Mouse (Mus musculus): Measurements from ENCODE around the gene Ash1l. TPM values are rescaled to one million over a fixed set of nuclear protein-coding genes. Genes with fewer than 3 reads are reported as not detected.
A peak's percentile ranks its signal among the peaks of the same experiment; 100 is the strongest.
"Not testable (repeated sequence)": the region's sequence is repeated elsewhere in the genome, so short reads cannot be mapped to it uniquely, and the experiment has no call there.

Gene Ash1l
- total and polyA plus RNA-seq, 2 experiments from 2014 or later = 15.8 to 25.0 TPM

- Histone ChIP-seq H3K4me2 (ENCODE audit: low read depth, low read length, poor library complexity, severe bottlenecking) (no peak overlapping the region), H3K4me3 (ENCODE audit: low read depth, low read length) (no peak overlapping the region), H3K36me3 (ENCODE audit: insufficient read depth, low read length) (peaks cover 57% of the 10 kb centered on the region), H3K27me3 (ENCODE audit: insufficient read depth, low read length) (no peaks in the 10 kb centered on the region), H3K9me3 (ENCODE audit: low read length) (no peaks in the 10 kb centered on the region), H3K9ac (replicated peaks; ENCODE audit: low read length, poor library complexity, severe bottlenecking) (no peak overlapping the region), H3K27ac (ENCODE audit: low read depth, low read length) (no peak overlapping the region), H3K4me1 (ENCODE audit: insufficient read depth, low read length) (no peaks in the 10 kb centered on the region)
- ATAC-seq (ENCODE audit: low FRiP score) = no peak
- DNase-seq (ENCODE audit: low spot score) = peak; percentile 23
- whole genome bisulfite sequencing = 73% methylated on average over 3 of the region's 3 CpGs
- TF ChIP-seq CTCF (IDR thresholded peaks at IDR 0.05) = peak; percentile 70
Observed at GRCm38 (mm10) chr3:89058783-89059182, 108.4 kb downstream of the Ash1l start.

- ATAC-seq (ENCODE audit: low FRiP score) (no peak), DNase-seq (ENCODE audit: low spot score) (no peak)
- H3K36me3 ChIP-seq (ENCODE audit: insufficient read depth, low read length) = peaks cover 56% of the 10 kb centered on the region
- H3K27ac ChIP-seq (ENCODE audit: low read depth, low read length) = no peak overlapping the region
- H3K27me3 ChIP-seq (ENCODE audit: insufficient read depth, low read length) = no peaks in the 10 kb centered on the region
- 51% methylated on average over 3 of the region's 3 CpGs for WGBS
- no peaks in the 10 kb centered on the region for H3K4me1 ChIP-seq (ENCODE audit: insufficient read depth, low read length)
- no peak for TF ChIP-seq CTCF (IDR thresholded peaks at IDR 0.05)
- H3K9ac ChIP-seq (replicated peaks; ENCODE audit: low read length, poor library complexity, severe bottlenecking) = no peak overlapping the region
- H3K4me2 ChIP-seq (ENCODE audit: low read depth, low read length, poor library complexity, severe bottlenecking) = no peak overlapping the region
- no peak overlapping the region for H3K4me3 ChIP-seq (ENCODE audit: low read depth, low read length)
- H3K9me3 ChIP-seq (ENCODE audit: low read length) = no peaks in the 10 kb centered on the region
Observed at GRCm38 (mm10) chr3:89061696-89062095, 111.3 kb downstream of the Ash1l start.

GRCm38 (mm10) chr3:89067265-89067664 is 116.8 kb downstream of the Ash1l start:
- H3K27me3 ChIP-seq (ENCODE audit: insufficient read depth, low read length) = no peaks in the 10 kb centered on the region
- H3K4me2 ChIP-seq (ENCODE audit: low read depth, low read length, poor library complexity, severe bottlenecking) = no peak overlapping the region
- H3K36me3 ChIP-seq (ENCODE audit: insufficient read depth, low read length) = peaks cover 60% of the 10 kb centered on the region
- no peak for TF ChIP-seq CTCF (IDR thresholded peaks at IDR 0.05)
- H3K4me3 ChIP-seq (ENCODE audit: low read depth, low read length) = no peak overlapping the region
- no peak for DNase-seq (ENCODE audit: low spot score)
- no peak overlapping the region for H3K27ac ChIP-seq (ENCODE audit: low read depth, low read length)
- H3K4me1 ChIP-seq (ENCODE audit: insufficient read depth, low read length) = no peaks in the 10 kb centered on the region
- ATAC-seq (ENCODE audit: low FRiP score) = no peak
- no peak overlapping the region for H3K9ac ChIP-seq (replicated peaks; ENCODE audit: low read length, poor library complexity, severe bottlenecking)
- H3K9me3 ChIP-seq (ENCODE audit: low read length) = no peaks in the 10 kb centered on the region

- H3K27me3 ChIP-seq (ENCODE audit: insufficient read depth, low read length) = no peaks in the 10 kb centered on the region
- no peak for TF ChIP-seq CTCF (IDR thresholded peaks at IDR 0.05)
- H3K9ac ChIP-seq (replicated peaks; ENCODE audit: low read length, poor library complexity, severe bottlenecking) = no peak overlapping the region
- no peak for DNase-seq (ENCODE audit: low spot score)
- no peaks in the 10 kb centered on the region for H3K9me3 ChIP-seq (ENCODE audit: low read length)
- no peak overlapping the region for H3K27ac ChIP-seq (ENCODE audit: low read depth, low read length)
- no peak for ATAC-seq (ENCODE audit: low FRiP score)
- 94% methylated on average over 9 of the region's 9 CpGs for WGBS
- H3K4me3 ChIP-seq (ENCODE audit: low read depth, low read length) = no peak overlapping the region
- no peak overlapping the region for H3K4me2 ChIP-seq (ENCODE audit: low read depth, low read length, poor library complexity, severe bottlenecking)
- peaks cover 50% of the 10 kb centered on the region for H3K36me3 ChIP-seq (ENCODE audit: insufficient read depth, low read length)
- H3K4me1 ChIP-seq (ENCODE audit: insufficient read depth, low read length) = no peaks in the 10 kb centered on the region
Observed at GRCm38 (mm10) chr3:89077383-89077782, 127.0 kb downstream of the Ash1l start.

- not testable (repeated sequence) for H3K27me3 ChIP-seq (ENCODE audit: insufficient read depth, low read length); ATAC-seq (ENCODE audit: low FRiP score); H3K4me1 ChIP-seq (ENCODE audit: insufficient read depth, low read length); H3K9me3 ChIP-seq (ENCODE audit: low read length); DNase-seq (ENCODE audit: low spot score); H3K4me3 ChIP-seq (ENCODE audit: low read depth, low read length); H3K9ac ChIP-seq (replicated peaks; ENCODE audit: low read length, poor library complexity, severe bottlenecking); H3K4me2 ChIP-seq (ENCODE audit: low read depth, low read length, poor library complexity, severe bottlenecking); H3K27ac ChIP-seq (ENCODE audit: low read depth, low read length)
- H3K36me3 ChIP-seq (ENCODE audit: insufficient read depth, low read length) = peaks cover 33% of the 10 kb centered on the region
Observed at GRCm38 (mm10) chr3:89082287-89082686, 131.9 kb downstream of the Ash1l start.

GRCm38 (mm10) chr3:89084133-89084532 is 133.7 kb downstream of the Ash1l start:
- Histone ChIP-seq H3K27ac (ENCODE audit: low read depth, low read length) (no peak overlapping the region), H3K4me1 (ENCODE audit: insufficient read depth, low read length) (no peaks in the 10 kb centered on the region), H3K4me2 (ENCODE audit: low read depth, low read length, poor library complexity, severe bottlenecking) (no peak overlapping the region), H3K4me3 (ENCODE audit: low read depth, low read length) (no peak overlapping the region), H3K9ac (replicated peaks; ENCODE audit: low read length, poor library complexity, severe bottlenecking) (no peak overlapping the region), H3K27me3 (ENCODE audit: insufficient read depth, low read length) (no peaks in the 10 kb centered on the region), H3K9me3 (ENCODE audit: low read length) (no peaks in the 10 kb centered on the region), H3K36me3 (ENCODE audit: insufficient read depth, low read length) (peaks cover 42% of the 10 kb centered on the region)
- DNase-seq (ENCODE audit: low spot score) (no peak), ATAC-seq (ENCODE audit: low FRiP score) (no peak)
- TF ChIP-seq CTCF (IDR thresholded peaks at IDR 0.05) = no peak
- 77% methylated on average over 2 of the region's 2 CpGs for WGBS

Data from midbrain, postnatal 0 days (tissue).